ENCODE assay signal across 23 mouse cellular contexts in the genomic region with DNA sequence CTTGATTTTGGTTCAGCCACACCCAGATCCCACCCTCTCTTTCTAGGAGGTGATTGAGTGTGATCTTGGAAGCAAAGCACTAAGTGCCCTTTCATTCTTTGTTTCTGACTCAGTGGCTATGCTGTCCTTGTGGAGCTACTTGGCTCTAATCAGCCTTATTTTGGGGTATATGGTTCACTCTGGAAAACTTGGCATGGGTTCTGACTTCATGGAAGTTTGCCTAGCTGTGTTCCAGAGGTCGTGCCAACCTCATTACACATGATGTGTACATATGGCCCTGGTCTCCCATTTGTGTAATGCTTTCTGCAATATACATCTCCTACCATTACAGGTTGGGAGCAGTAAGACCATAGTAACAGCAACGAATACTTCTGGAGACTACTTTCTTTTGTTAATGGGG.
A peak's percentile ranks its signal among the peaks of the same experiment; 100 is the strongest.
DNase-seq lines count a peak whose midpoint lies in the region; ATAC-seq and TF ChIP-seq lines count a peak whose summit lies in the region.
"Had no signal": no experiment of that assay in that cellular context is flagged by ENCODE, and none has a peak within 500 bp of the region (broad histone marks: within the 10 kb centered on the region; RNA-seq: fewer than 3 reads in every experiment).

No protein-coding gene starts in this region.

- H3K27me3 ChIP-seq in heart, embryonic 11.5 days (ENCODE audit: control insufficient read depth, insufficient read depth, low read length): no peaks in the 10 kb centered on the region
- H3K27me3 ChIP-seq: forebrain, embryonic 13.5 days; heart, embryonic 12.5 days; heart, embryonic 15.5 days; hindbrain, embryonic 13.5 days had no signal

- intact Hi-C loops in gastrocnemius, adult 2 months (cut with DNase I): no loop called here

- ATAC-seq in heart, embryonic 11.5 days (replicated peaks; ENCODE audit: insufficient number of reproducible peaks, low FRiP score, low TSS enrichment): no peak
- ATAC-seq: activated CD4-positive, CD25-positive, alpha-beta regulatory T cell, adult 4 months; CD4-positive, CD25-positive, alpha-beta regulatory T cell, adult 4 months; forebrain, embryonic 13.5 days; intestine, postnatal 0 days had no signal

- no peak overlapping the region for H3K27ac ChIP-seq in heart, embryonic 11.5 days (ENCODE audit: low read depth, low read length)
- no peak overlapping the region for H3K27ac ChIP-seq in gastrocnemius, adult 2 months
- H3K27ac ChIP-seq: forebrain, embryonic 10.5 days; forebrain, embryonic 13.5 days; heart, embryonic 15.5 days; hindbrain, embryonic 10.5 days; hindbrain, embryonic 13.5 days had no signal

- no peaks in the 10 kb centered on the region for H3K4me1 ChIP-seq in heart, embryonic 11.5 days (ENCODE audit: control insufficient read depth, insufficient read depth, low read length)
- H3K4me1 ChIP-seq: forebrain, embryonic 10.5 days; forebrain, embryonic 13.5 days; heart, embryonic 12.5 days; heart, embryonic 15.5 days; hindbrain, embryonic 10.5 days; hindbrain, embryonic 13.5 days had no signal

- H3K4me2 ChIP-seq in heart, embryonic 11.5 days: no peak overlapping the region
- H3K4me2 ChIP-seq: forebrain, embryonic 13.5 days; heart, embryonic 12.5 days; heart, embryonic 15.5 days; hindbrain, embryonic 13.5 days had no signal

- no peaks in the 10 kb centered on the region for H3K36me3 ChIP-seq in heart, embryonic 11.5 days (ENCODE audit: control insufficient read depth, insufficient read depth, low read length)
- H3K36me3 ChIP-seq: forebrain, embryonic 10.5 days; heart, embryonic 12.5 days; heart, embryonic 15.5 days; hindbrain, embryonic 10.5 days; hindbrain, embryonic 13.5 days had no signal

- peak; percentile 4 for DNase-seq in adrenal gland, adult 8-10 months
- DNase-seq in adrenal gland, adult 18-20 months (ENCODE audit: low spot score in 2 of 2): no peak
- peak; percentile 13 for DNase-seq in heart, adult 11 months
- DNase-seq in NIH3T3 (ENCODE audit: low read depth): peak; percentile 61
- DNase-seq in gastrocnemius, adult 2 months: no peak
- DNase-seq: cerebellum, adult 11 months; cerebellum, adult 2 months; cerebellum, adult 9-11 months; gastrocnemius, postnatal 10 days; gastrocnemius, postnatal 36 days; heart, postnatal 10 days; heart, postnatal 36 days; kidney, adult 2 months had no signal

- no peak overlapping the region for H3K9ac ChIP-seq in heart, embryonic 11.5 days (ENCODE audit: low read depth, low read length)
- H3K9ac ChIP-seq: forebrain, embryonic 13.5 days; heart, embryonic 12.5 days; heart, embryonic 15.5 days; hindbrain, embryonic 13.5 days had no signal

- no peaks in the 10 kb centered on the region for H3K9me3 ChIP-seq in heart, embryonic 11.5 days (replicated peaks; ENCODE audit: control insufficient read depth, low read length)
- H3K9me3 ChIP-seq: forebrain, embryonic 10.5 days; forebrain, embryonic 13.5 days; heart, embryonic 12.5 days; heart, embryonic 15.5 days; hindbrain, embryonic 10.5 days; hindbrain, embryonic 13.5 days had no signal

- no peak for TF ChIP-seq CTCF in gastrocnemius, adult 2 months (IDR thresholded peaks at IDR 0.05)

- H3K4me3 ChIP-seq in heart, embryonic 11.5 days (ENCODE audit: low read depth, low read length): no peak overlapping the region
- H3K4me3 ChIP-seq in gastrocnemius, adult 2 months: no peak overlapping the region
- H3K4me3 ChIP-seq: forebrain, embryonic 10.5 days; forebrain, embryonic 13.5 days; heart, embryonic 12.5 days; heart, embryonic 15.5 days; hindbrain, embryonic 10.5 days; hindbrain, embryonic 13.5 days had no signal

- WGBS in heart, embryonic 11.5 days (ENCODE audit: insufficient replicate concordance): 75% methylated on average over 2 of the region's 2 CpGs

Comparison
In these comparisons a context has a peak if more than half of its experiments do, and no peak if none do; other contexts are left out.
1. DNase-seq: peak in adrenal gland, adult 8-10 months (single experiment), heart, adult 11 months (single experiment) and NIH3T3 (single experiment); none in adrenal gland, adult 18-20 months (0 of 2) and gastrocnemius, adult 2 months (single experiment).